Mouse (Mus musculus): ENCODE data around the gene Morf4l1.
"Not testable (repeated sequence)": the region's sequence is repeated elsewhere in the genome, so short reads cannot be mapped to it uniquely, and the experiment has no call there.

The Morf4l1 gene

DNA sequence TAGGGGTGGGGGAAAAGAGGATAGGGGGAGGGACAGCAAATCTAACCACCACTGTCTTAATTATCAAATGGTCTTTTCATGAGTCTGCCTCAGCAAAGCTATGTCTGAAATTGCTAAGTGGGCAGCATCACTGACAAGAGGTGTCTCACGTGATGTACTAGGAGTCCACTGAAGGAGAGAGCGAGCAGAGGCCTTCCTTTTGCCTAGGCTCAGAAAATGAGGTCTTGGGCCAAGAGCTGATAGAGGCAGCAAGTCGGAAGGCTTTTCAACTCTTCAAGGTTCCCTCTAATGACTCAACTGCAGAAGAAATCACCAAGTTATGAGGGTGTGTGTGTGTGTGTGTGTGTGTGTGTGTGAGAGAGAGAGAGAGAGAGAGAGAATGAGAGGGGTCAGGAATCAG, 30.4 kb downstream of the Morf4l1 start:
- H3K9me3 ChIP-seq (ENCODE audit: low read length): no peaks in the 10 kb centered on the region
- H3K36me3 ChIP-seq (ENCODE audit: insufficient read depth, low read length): peaks cover 28% of the 10 kb centered on the region
- peaks cover 12% of the 10 kb centered on the region; the same call in 1 of the 2 replicates for H3K4me1 ChIP-seq (replicated peaks; ENCODE audit: low read depth, low read length)
- H3K27me3 ChIP-seq (ENCODE audit: insufficient read depth, low read length): no peaks in the 10 kb centered on the region
- H3K4me3 ChIP-seq (replicated peaks; ENCODE audit: low read length): no peak overlapping the region
- no peak for TF ChIP-seq POU5F1 (IDR thresholded peaks at IDR 0.05; ENCODE audit: borderline replicate concordance, low read length)
- no peak for TF ChIP-seq CTCF (conservative IDR thresholded peaks at IDR 0.05; ENCODE audit: low read length)
- no peak for TF ChIP-seq NANOG (IDR thresholded peaks at IDR 0.05; ENCODE audit: borderline replicate concordance, low read length)

DNA sequence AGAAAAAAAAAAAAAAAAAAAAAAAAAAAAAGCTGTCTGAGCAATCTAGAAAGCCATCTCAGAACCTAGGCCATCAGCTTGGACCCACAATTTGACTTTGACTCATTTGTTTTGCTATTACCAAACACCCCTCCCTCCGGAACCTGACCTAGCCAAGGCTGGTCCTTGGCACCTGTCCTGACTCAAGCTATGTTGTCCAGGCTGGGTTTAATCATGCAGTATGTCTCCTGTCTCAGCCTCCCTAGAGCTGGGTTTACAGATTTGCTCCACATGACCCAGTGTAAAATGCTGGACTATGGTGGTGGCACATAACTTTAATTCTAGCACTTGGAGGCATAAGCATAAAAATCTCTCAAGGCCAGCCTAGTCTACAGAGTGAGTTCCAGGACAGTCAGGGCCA, 31.6 kb downstream of the Morf4l1 start:
- no peaks in the 10 kb centered on the region for H3K9me3 ChIP-seq (ENCODE audit: low read length)
- H3K4me3 ChIP-seq (replicated peaks; ENCODE audit: low read length): no peak overlapping the region
- peaks cover 17% of the 10 kb centered on the region for H3K36me3 ChIP-seq (ENCODE audit: insufficient read depth, low read length)
- peaks cover 2% of the 10 kb centered on the region; the same call in 1 of the 2 replicates for H3K4me1 ChIP-seq (replicated peaks; ENCODE audit: low read depth, low read length)
- no peaks in the 10 kb centered on the region for H3K27me3 ChIP-seq (ENCODE audit: insufficient read depth, low read length)
- TF ChIP-seq POU5F1 (IDR thresholded peaks at IDR 0.05; ENCODE audit: borderline replicate concordance, low read length) (no peak), CTCF (conservative IDR thresholded peaks at IDR 0.05; ENCODE audit: low read length) (no peak), NANOG (IDR thresholded peaks at IDR 0.05; ENCODE audit: borderline replicate concordance, low read length) (no peak)

DNA sequence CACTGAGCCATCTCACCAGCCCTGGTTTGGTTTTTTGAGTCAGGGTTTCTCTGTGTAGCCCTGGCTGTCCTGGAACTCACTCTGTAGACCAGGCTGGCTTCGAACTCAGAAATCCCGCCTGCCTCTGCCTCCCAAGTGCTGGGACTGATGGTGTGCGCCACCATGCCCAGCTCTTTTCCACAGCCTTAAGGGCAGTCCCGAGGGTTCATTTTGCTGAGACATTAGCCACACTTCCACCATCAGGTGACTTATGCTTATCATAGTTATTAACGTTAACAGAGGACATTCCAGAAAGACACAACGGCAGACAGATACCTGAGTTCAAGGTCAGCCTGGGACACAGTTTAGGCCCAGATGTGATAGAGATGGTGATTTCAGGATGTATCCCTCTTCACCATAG, 32.6 kb downstream of the Morf4l1 start:
- not testable (repeated sequence) for H3K4me3 ChIP-seq (replicated peaks; ENCODE audit: low read length); H3K4me1 ChIP-seq (replicated peaks; ENCODE audit: low read depth, low read length); H3K9me3 ChIP-seq (ENCODE audit: low read length); H3K27me3 ChIP-seq (ENCODE audit: insufficient read depth, low read length)
- peaks cover 13% of the 10 kb centered on the region for H3K36me3 ChIP-seq (ENCODE audit: insufficient read depth, low read length)

DNA sequence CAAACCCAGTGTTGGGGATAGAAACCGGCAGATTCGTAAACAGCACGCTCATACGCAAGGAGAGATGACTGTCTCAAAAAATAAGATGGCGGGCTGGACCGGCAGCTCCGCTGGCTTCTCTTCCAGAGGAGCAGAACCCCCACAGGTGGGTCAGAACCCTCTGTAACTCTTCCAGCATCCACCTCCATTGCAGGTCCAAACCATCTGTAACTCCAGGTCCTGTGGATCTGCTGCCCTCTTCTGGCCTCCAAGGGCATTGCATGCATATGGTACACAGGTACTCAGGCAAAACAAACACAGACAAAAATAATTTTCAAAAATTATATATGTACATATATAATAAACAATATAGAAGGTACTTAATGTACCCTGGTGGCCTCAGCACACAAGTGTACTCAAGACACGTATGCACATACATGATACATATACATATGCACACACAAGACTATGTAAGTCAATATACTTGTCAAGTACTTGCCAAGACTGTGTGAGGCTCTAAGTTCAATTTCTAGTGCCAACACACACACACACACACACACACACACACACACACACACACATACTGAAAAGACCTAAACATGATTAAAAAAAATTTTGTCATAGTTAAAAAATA, 37.6 kb downstream of the Morf4l1 start:
- Histone ChIP-seq H3K27me3 (ENCODE audit: insufficient read depth, low read length) (peaks cover 10% of the 10 kb centered on the region), H3K4me3 (replicated peaks; ENCODE audit: low read length) (no peak overlapping the region), H3K4me1 (replicated peaks; ENCODE audit: low read depth, low read length) (no peaks in the 10 kb centered on the region), H3K9me3 (ENCODE audit: low read length) (no peaks in the 10 kb centered on the region), H3K36me3 (ENCODE audit: insufficient read depth, low read length) (no peaks in the 10 kb centered on the region)
- TF ChIP-seq CTCF (conservative IDR thresholded peaks at IDR 0.05; ENCODE audit: low read length) (peak; percentile 84), POU5F1 (IDR thresholded peaks at IDR 0.05; ENCODE audit: borderline replicate concordance, low read length) (no peak)

DNA sequence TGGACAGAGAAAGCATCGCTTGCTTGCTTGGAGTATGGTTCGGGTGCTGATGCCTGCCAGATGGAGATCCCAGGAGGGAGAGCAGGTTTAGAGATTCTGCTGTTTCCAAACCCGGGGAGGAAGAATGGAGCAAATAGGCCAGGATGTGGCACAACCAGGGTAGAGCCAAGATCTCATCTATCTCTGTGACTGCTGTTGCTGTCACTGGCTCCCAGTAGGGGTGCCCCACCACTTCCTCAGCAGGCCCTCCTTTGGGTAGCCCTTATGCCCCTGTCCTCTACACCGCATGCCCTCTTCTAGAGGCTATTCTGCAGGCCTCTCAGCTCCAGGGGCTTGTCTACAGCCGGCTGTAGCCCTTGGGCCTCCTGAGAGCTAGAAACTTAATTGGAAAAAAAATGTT, 38.4 kb downstream of the Morf4l1 start:
- no peaks in the 10 kb centered on the region for H3K36me3 ChIP-seq (ENCODE audit: insufficient read depth, low read length)
- H3K4me1 ChIP-seq (replicated peaks; ENCODE audit: low read depth, low read length): no peaks in the 10 kb centered on the region
- TF ChIP-seq CTCF (conservative IDR thresholded peaks at IDR 0.05; ENCODE audit: low read length) (no peak), POU5F1 (IDR thresholded peaks at IDR 0.05; ENCODE audit: borderline replicate concordance, low read length) (no peak), NANOG (IDR thresholded peaks at IDR 0.05; ENCODE audit: borderline replicate concordance, low read length) (no peak)
- H3K27me3 ChIP-seq (ENCODE audit: insufficient read depth, low read length): peaks cover 10% of the 10 kb centered on the region
- H3K4me3 ChIP-seq (replicated peaks; ENCODE audit: low read length): no peak overlapping the region
- no peaks in the 10 kb centered on the region for H3K9me3 ChIP-seq (ENCODE audit: low read length)

DNA sequence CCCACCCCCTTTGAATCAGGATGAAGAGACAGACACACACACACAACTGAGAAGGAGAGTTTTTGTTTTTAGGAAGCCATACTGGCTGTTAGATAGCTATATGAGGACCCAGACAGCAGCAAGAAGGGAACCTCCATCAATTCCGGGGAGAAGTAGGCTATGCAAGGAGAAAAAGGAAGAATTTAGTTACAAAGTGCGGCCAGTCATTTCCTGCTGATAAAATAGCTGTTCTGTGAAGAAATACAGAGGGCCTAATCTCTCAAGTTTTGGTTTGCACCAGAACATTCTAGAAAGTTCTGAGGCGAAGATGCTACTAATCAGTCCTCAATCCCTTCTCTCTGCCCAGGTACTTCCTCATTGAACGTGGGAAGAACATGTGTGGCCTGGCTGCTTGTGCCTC, 39.2 kb downstream of the Morf4l1 start:
- H3K36me3 ChIP-seq (ENCODE audit: insufficient read depth, low read length): no peaks in the 10 kb centered on the region
- no peaks in the 10 kb centered on the region for H3K4me1 ChIP-seq (replicated peaks; ENCODE audit: low read depth, low read length)
- H3K9me3 ChIP-seq (ENCODE audit: low read length): no peaks in the 10 kb centered on the region
- peaks cover 10% of the 10 kb centered on the region for H3K27me3 ChIP-seq (ENCODE audit: insufficient read depth, low read length)
- TF ChIP-seq CTCF (conservative IDR thresholded peaks at IDR 0.05; ENCODE audit: low read length) (no peak), POU5F1 (IDR thresholded peaks at IDR 0.05; ENCODE audit: borderline replicate concordance, low read length) (no peak), NANOG (IDR thresholded peaks at IDR 0.05; ENCODE audit: borderline replicate concordance, low read length) (no peak)
- no peak overlapping the region for H3K4me3 ChIP-seq (replicated peaks; ENCODE audit: low read length)

DNA sequence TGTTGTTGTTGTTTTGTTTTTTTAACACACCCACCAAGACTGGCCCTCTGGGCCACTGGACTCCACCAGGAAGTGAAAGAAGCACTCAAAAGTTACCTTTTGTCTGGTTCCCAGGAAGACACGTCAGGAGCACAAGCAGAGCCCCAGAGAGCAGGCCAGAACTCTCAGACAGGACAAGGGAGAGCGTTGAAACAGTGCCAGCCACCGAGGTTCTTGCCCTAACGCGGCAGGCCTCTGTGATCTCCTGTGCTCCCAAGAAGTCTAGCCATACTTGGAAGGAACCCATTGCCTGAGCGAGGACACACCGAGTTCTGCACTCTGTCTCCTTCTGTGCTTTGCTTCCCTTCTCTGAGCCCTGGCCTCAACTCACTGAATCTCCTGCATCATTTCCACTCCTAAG, 44.4 kb downstream of the Morf4l1 start:
- H3K36me3 ChIP-seq (ENCODE audit: insufficient read depth, low read length): no peaks in the 10 kb centered on the region
- H3K4me3 ChIP-seq (replicated peaks; ENCODE audit: low read length): no peak overlapping the region
- no peaks in the 10 kb centered on the region for H3K4me1 ChIP-seq (replicated peaks; ENCODE audit: low read depth, low read length)
- no peak for TF ChIP-seq CTCF (conservative IDR thresholded peaks at IDR 0.05; ENCODE audit: low read length)
- TF ChIP-seq POU5F1 (IDR thresholded peaks at IDR 0.05; ENCODE audit: borderline replicate concordance, low read length): no peak
- TF ChIP-seq NANOG (IDR thresholded peaks at IDR 0.05; ENCODE audit: borderline replicate concordance, low read length): no peak
- no peaks in the 10 kb centered on the region for H3K9me3 ChIP-seq (ENCODE audit: low read length)
- H3K27me3 ChIP-seq (ENCODE audit: insufficient read depth, low read length): peaks cover 14% of the 10 kb centered on the region

DNA sequence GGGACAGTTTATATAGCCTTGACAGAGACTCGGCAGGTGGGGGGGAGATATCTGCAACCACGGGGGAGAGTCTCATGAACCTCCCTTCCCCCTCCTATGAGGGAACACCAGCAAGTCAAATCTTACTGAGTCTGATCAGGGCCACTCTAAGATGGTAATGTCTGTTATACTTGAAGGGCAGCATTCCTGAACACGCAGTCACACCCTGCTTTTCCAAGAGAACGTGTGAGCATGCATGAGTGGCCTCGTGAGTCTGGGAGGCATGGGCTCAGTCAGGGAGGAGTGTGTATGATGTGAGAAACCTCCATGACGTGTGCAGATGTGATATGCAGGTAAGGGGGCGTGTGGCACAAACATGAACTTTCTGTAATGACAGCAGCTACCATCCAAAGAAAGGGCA, 45.1 kb downstream of the Morf4l1 start:
- Histone ChIP-seq H3K9me3 (ENCODE audit: low read length) (no peaks in the 10 kb centered on the region), H3K27me3 (ENCODE audit: insufficient read depth, low read length) (peaks cover 14% of the 10 kb centered on the region), H3K4me1 (replicated peaks; ENCODE audit: low read depth, low read length) (no peaks in the 10 kb centered on the region), H3K36me3 (ENCODE audit: insufficient read depth, low read length) (no peaks in the 10 kb centered on the region), H3K4me3 (replicated peaks; ENCODE audit: low read length) (no peak overlapping the region)
- TF ChIP-seq POU5F1 (IDR thresholded peaks at IDR 0.05; ENCODE audit: borderline replicate concordance, low read length): no peak

DNA sequence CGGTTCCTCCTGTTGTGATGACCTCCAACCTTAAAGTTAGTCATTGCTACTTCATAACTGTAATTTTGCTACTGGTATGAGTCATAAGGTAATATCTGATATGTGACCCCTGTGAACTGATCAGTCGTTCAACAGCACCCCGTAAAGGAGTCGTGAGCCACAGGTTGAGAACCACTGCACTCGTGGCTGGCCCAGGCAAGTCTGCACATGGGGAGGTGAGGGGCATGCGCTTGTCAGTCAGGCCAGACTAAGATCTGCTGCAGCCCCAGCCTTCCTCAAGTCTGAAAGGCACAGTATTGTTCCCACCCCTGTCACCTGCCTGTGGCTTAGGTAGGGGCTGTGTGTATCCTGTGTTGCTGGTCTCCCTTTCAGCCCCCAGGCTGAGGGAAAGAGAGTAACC, 45.8 kb downstream of the Morf4l1 start:
- peaks cover 10% of the 10 kb centered on the region; the same call in 1 of the 2 replicates for H3K27me3 ChIP-seq (ENCODE audit: insufficient read depth, low read length)
- TF ChIP-seq CTCF (conservative IDR thresholded peaks at IDR 0.05; ENCODE audit: low read length) (no peak), NANOG (IDR thresholded peaks at IDR 0.05; ENCODE audit: borderline replicate concordance, low read length) (no peak), POU5F1 (IDR thresholded peaks at IDR 0.05; ENCODE audit: borderline replicate concordance, low read length) (no peak)
- H3K36me3 ChIP-seq (ENCODE audit: insufficient read depth, low read length): no peaks in the 10 kb centered on the region
- no peaks in the 10 kb centered on the region for H3K9me3 ChIP-seq (ENCODE audit: low read length)
- H3K4me3 ChIP-seq (replicated peaks; ENCODE audit: low read length): no peak overlapping the region
- H3K4me1 ChIP-seq (replicated peaks; ENCODE audit: low read depth, low read length): no peaks in the 10 kb centered on the region
